Mouse (Mus musculus) frontal cortex, postnatal 36 days (tissue): ENCODE data around the gene Gm10961.
"Not testable (repeated sequence)": the region's sequence is repeated elsewhere in the genome, so short reads cannot be mapped to it uniquely, and the experiment has no call there.

Experiments
- DNase-seq, 2 experiments: peaks; one replicate each; pipeline ENCODE4 v3.0.0; 2022; ENCODE audit warnings: low spot score in 2 of 2

The Gm10961 gene

DNA sequence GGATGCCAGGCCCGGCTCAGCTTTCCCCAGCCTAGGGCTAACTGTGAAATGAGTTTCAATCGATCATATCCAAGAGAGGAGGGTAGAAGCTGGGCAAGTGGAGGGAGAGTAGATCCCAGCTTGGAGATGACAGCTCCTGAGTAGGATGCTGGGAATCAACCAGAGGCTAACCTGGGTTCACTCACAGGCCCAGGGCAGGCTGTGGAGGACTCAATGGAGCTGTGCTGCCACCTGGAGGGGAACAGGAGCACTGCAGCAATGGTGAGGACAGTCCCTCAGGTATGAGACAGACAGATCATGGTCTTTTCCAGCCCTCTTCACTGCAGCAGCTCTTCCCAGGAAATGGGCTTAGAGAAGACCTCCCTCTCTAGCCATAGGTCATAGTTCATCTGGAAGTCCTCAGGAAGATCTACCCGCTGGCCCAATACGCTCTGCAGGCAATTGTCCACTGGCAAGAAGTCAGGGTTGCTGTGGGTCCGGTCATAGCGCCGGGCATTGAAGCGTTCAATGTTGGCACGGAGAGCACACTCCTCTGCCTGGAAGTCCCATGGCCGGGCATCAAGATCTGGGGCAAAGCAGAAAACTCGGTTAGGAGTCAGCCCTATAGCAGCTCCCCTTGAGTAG is 18.1 kb upstream of the Gm10961 start:
- DNase-seq, result peak; percentile 58 to 73

DNA sequence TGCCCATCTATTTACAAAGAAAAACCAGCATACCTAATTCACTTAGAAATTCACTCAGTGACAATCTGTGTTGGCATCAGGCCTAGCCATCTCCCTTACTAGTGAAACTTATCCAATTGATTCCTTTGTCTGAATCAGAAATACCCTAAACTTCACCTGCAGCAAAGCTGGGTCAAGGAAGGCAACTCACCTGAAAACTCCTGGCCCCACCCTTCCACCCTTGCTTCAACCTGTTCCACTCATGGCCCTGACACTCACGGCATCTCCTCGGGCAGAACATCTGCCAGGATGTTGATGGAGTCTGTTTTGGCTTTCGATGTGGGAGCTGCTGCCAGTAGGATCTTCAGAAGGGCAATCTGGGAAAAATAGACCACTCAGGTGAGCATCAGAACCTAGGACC is 13.3 kb upstream of the Gm10961 start:
- DNase-seq, result no peak

DNA sequence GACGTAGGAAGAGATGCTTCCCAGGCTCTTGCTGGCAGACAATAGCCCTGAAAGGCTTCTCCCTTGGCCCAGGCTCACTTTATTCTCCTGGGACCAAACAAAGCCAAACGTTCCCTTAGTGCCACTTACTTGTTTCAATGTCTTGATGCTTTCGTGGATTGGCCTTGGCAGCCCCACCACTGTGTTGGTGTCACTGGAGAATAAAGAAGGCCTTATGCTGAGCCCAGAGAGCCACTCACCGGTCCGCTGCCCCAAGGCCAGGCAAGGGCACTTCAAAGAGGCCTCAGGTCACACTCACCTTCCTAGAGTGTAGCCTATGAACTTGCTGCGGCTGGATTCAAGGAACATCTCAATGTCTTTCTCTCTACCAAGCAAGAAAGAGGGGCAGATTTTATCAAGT is 11.2 kb upstream of the Gm10961 start:
- no peak for DNase-seq

- no peak for DNase-seq
Measured at GRCm38 (mm10) chr3:107621286-107622075, 9.6 kb upstream of the Gm10961 start.

GRCm38 (mm10) chr3:107622537-107622936 is 8.6 kb upstream of the Gm10961 start:
- no peak for DNase-seq

- DNase-seq, result no peak
Measured at GRCm38 (mm10) chr3:107624424-107624823, 6.7 kb upstream of the Gm10961 start.

DNA sequence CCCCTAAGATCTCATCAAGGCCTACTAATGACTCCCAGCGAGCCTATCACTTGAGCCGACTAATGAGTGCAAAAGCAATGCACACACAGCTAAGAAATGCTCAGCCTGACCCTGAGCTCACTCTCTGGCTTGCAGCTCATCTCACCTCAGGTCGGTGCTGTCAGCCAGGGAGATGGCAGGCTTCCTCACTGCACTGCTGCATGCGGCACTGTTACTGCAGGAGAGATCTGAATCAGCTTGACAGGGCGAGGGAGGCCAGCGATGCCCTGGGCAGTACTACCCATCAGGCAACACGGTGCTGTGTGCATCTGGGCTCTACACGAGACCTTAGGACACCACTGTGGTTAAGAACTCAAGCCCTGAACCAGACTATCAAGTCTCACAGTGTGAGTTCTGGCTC is 5.6 kb upstream of the Gm10961 start:
- no peak for DNase-seq

- no peak for DNase-seq
Measured at GRCm38 (mm10) chr3:107626751-107627150, 4.4 kb upstream of the Gm10961 start.

GRCm38 (mm10) chr3:107627641-107628040 is 3.5 kb upstream of the Gm10961 start:
- DNase-seq, result no peak

GRCm38 (mm10) chr3:107628551-107628950 is 2.6 kb upstream of the Gm10961 start:
- DNase-seq, result peak in 1 of 2 experiments; percentile 48

GRCm38 (mm10) chr3:107629411-107629810 is 1.7 kb upstream of the Gm10961 start:
- no peak for DNase-seq

- peak; percentile 91 to 95 for DNase-seq
Measured at GRCm38 (mm10) chr3:107631523-107631958, 419 bp downstream of the Gm10961 start, which contains the start of gene Strip1. TSS of gene Strip1 (minus strand) at chr3:107631694.

GRCm38 (mm10) chr3:107632786-107633185 is 1.7 kb downstream of the Gm10961 start:
- no peak for DNase-seq

DNA sequence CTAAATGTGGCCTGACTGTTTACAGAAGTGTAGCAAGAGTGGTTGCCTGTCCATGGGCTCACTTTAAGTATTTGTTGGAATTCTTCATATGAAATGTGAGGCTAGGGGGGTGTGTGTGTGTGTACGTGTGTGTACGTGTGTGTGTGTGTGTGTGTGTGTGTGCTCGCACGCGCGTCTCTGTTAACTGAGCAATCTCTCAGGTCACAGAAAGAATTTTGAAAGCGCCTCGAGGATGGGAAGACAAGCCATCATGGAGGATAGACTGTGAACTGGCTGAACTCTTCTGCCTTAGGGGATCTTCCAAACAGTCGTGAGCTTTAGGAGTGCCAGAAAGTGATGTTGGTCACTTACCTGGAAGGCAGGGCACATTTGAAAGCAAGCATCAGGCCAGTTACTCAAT is 2.8 kb downstream of the Gm10961 start:
- no peak for DNase-seq

DNA sequence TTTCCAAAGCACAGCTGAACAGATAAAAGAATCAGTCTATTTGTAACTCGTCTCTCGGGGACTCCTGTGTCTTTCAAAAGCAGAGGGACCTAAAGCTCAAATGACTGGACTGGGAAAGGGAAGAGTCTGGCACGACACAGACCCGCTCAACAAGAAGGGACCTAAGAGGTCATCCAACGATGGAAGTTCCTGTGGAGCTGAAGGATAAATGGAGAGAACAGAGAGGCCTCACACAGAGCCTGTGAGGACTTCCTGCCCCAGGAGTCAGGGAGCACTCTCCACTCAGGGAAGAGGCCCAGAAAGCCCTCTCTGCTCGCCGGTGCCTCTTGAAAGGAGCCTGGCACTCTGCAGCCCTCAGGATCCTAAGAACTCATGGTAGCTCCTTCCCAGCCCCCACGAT is 4.7 kb downstream of the Gm10961 start:
- DNase-seq, result no peak

DNA sequence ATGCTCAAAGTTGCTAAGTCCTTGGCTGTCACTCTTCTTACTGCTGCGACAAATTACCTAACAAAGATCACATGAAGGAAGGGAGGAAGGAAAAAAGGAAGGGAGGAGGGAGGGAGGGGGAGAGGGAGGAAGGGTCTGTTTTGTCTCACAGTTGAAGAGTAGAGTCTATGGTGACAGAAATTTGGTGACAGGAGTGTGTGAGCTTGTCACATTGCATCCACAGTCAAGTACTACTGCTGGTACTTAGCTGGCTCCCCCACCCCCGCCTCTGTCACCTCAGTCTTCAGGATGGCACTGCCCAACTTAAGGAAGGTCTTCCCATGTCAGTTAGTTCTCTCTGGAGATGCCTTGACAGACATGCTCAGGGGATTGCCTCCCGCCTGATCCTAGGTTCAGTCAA is 5.1 kb downstream of the Gm10961 start:
- DNase-seq, result no peak

DNA sequence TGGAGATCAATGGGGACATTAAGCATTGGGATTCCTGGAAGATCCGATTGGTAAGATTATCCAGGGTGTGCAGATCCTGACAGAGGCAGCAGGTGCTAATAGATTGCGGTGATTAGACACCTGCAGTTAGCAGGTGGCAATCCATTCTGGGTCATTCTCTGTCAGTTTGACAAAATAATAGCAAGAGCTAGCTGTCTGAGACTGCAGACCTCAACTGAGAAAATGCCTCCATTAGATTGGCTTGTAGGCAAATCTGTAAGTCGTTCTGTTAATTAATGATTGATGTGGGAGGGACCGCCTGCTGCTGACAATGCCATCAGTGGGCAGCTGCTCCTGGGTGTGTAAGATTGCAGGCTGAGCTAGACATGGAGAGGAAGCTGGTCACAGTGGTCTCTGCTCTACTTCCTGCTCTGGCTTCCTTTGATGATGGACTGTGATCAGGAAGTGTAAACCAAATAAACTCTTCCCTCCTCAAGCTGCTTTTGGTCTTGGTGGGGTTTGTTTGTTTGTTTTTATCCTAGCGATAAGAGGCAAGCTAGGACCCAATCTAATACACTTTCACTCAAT is 6.6 kb downstream of the Gm10961 start:
- DNase-seq, result no peak

DNA sequence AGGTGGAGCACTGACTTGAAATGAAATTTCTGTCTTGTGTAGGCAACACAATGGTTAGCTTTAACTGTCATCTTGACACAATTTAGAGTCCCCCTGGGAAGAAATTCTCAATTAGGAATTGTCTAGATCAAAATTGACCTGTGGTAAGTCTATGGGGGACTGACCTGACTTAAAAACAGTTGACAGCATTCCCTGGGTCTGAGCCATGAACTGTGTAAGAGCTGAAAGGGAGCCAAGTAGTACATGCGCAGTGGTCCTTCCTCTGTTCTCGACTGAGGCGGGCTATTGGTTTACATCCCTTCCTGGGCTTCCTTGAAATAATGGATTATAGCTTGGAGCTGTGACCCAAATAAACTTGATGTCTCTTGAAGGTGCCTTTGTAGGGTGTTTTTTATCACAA is 15.8 kb downstream of the Gm10961 start:
- DNase-seq, result no peak

DNA sequence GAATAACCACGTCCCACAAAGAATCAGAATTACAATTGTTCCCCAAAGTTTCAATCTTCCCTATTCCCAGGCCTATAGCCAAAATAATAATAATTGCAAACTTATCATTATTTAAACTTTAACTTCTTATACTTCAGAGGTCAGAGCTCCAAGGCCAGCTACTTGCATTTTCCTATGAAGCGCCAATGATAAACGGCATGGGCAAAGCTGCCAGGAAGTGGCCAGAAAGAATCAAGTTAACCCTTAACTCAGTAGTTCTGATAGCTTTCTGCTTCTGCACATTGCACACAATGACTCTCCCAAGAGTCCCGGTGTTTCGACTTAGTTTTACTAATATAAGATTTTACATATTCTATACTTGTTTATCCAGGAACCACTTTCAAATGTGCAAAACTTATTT is 19.2 kb downstream of the Gm10961 start:
- not testable (repeated sequence) for DNase-seq

DNA sequence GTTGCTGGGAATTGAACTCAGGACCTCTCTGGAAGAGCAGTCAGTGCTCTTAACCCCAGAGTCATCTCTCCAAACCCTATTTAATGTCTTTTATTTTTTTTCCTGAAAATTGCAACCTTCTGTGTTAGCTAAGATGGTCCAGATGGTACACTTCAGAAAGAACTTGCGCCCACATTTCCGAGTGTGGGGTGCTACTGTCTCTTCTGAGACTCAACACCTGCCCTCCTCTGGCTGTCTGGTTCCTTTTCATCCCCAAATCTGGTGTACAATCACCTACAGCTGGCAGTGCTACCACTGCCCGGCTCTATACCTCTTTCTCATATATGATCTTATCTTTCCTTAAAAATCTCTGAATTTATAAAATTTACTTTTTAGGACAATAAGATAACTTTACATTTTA is 21.8 kb downstream of the Gm10961 start:
- no peak for DNase-seq

GRCm38 (mm10) chr3:107654861-107655260 is 23.7 kb downstream of the Gm10961 start:
- DNase-seq, result no peak

DNA sequence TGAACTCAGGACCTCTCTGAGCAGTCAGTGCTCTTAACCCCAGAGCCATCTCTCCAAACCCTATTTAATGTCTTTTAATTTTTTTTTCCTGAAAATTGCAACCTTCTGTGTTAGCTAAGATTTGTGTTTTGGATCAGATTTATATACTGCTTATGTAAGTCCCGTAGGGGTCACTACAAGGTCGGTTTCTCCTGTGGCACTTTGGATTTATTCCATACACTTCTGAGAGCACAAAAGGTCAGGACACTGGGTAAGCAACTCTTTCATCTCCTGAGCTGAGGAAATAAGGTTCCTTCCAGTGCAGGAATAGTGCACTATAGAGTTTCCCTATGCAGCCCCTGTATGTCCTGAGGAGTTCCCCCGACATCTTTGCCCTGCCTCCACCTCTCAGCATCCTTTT is 24.4 kb downstream of the Gm10961 start:
- DNase-seq, result no peak

GRCm38 (mm10) chr3:107656151-107656550 is 25.0 kb downstream of the Gm10961 start:
- DNase-seq, result no peak
